Mouse (Mus musculus): ENCODE measurements around the gene Prkag2. TPM values are rescaled to one million over a fixed set of nuclear protein-coding genes. Genes with fewer than 3 reads are reported as not detected.
A peak's percentile ranks its signal among the peaks of the same experiment; 100 is the strongest.

Prkag2 gene
- polyA plus RNA-seq, 1 experiment from 2014 or later = 36.4 TPM

GRCm38 (mm10) chr5:24983539-24983938 lies 116.9 kb downstream of the Prkag2 start:
- no peak overlapping the region for H3K4me3 ChIP-seq (replicated peaks; ENCODE audit: low read depth, low read length)
- WGBS = 12% methylated on average over 3 of the region's 3 CpGs
- no peaks in the 10 kb centered on the region for H3K36me3 ChIP-seq (ENCODE audit: insufficient read depth, low read length)
- H3K27me3 ChIP-seq (ENCODE audit: insufficient read depth, low read length) = no peaks in the 10 kb centered on the region
- DNase-seq (ENCODE audit: low spot score) = peak; percentile 45
- H3K4me2 ChIP-seq (ENCODE audit: low read length) = no peak overlapping the region
- ATAC-seq (replicated peaks; ENCODE audit: low FRiP score, low read depth) = peak; percentile 42; the same call in 1 of the 2 replicates
- H3K4me1 ChIP-seq (replicated peaks; ENCODE audit: insufficient read depth, low read length) = peaks cover 18% of the 10 kb centered on the region
- H3K9ac ChIP-seq (ENCODE audit: low read depth, low read length) = no peak overlapping the region
- no peak overlapping the region for H3K27ac ChIP-seq
- no peaks in the 10 kb centered on the region for H3K9me3 ChIP-seq (replicated peaks; ENCODE audit: low read length)
- peak; percentile 84 for TF ChIP-seq CTCF (IDR thresholded peaks at IDR 0.05; ENCODE audit: low read depth)

GRCm38 (mm10) chr5:24982258-24982657 lies 118.2 kb downstream of the Prkag2 start:
- DNase-seq (ENCODE audit: low spot score) = no peak
- Histone ChIP-seq H3K4me1 (replicated peaks; ENCODE audit: insufficient read depth, low read length) (peaks cover 18% of the 10 kb centered on the region), H3K27ac (no peak overlapping the region), H3K9ac (ENCODE audit: low read depth, low read length) (no peak overlapping the region), H3K4me2 (ENCODE audit: low read length) (no peak overlapping the region), H3K36me3 (ENCODE audit: insufficient read depth, low read length) (no peaks in the 10 kb centered on the region), H3K27me3 (ENCODE audit: insufficient read depth, low read length) (no peaks in the 10 kb centered on the region), H3K4me3 (replicated peaks; ENCODE audit: low read depth, low read length) (no peak overlapping the region), H3K9me3 (replicated peaks; ENCODE audit: low read length) (no peaks in the 10 kb centered on the region)
- no peak for TF ChIP-seq CTCF (IDR thresholded peaks at IDR 0.05; ENCODE audit: low read depth)
- ATAC-seq (replicated peaks; ENCODE audit: low FRiP score, low read depth) = no peak
- WGBS = 65% methylated on average over 3 of the region's 3 CpGs

- no peaks in the 10 kb centered on the region for H3K9me3 ChIP-seq (replicated peaks; ENCODE audit: low read length)
- ATAC-seq (replicated peaks; ENCODE audit: low FRiP score, low read depth) (no peak), DNase-seq (ENCODE audit: low spot score) (no peak)
- no peak overlapping the region for H3K4me3 ChIP-seq (replicated peaks; ENCODE audit: low read depth, low read length)
- no peaks in the 10 kb centered on the region for H3K36me3 ChIP-seq (ENCODE audit: insufficient read depth, low read length)
- 66% methylated on average over 6 of the region's 6 CpGs for WGBS
- H3K4me1 ChIP-seq (replicated peaks; ENCODE audit: insufficient read depth, low read length) = peaks cover 18% of the 10 kb centered on the region
- TF ChIP-seq CTCF (IDR thresholded peaks at IDR 0.05; ENCODE audit: low read depth) = no peak
- H3K27ac ChIP-seq = no peak overlapping the region
- no peak overlapping the region for H3K9ac ChIP-seq (ENCODE audit: low read depth, low read length)
- no peak overlapping the region for H3K4me2 ChIP-seq (ENCODE audit: low read length)
- no peaks in the 10 kb centered on the region for H3K27me3 ChIP-seq (ENCODE audit: insufficient read depth, low read length)
These were observed 118.7 kb downstream of the Prkag2 start for GRCm38 (mm10) chr5:24981765-24982164.

GRCm38 (mm10) chr5:24979968-24980345 lies 120.5 kb downstream of the Prkag2 start:
- 62% methylated on average over 10 of the region's 10 CpGs for WGBS
- no peak for TF ChIP-seq CTCF (IDR thresholded peaks at IDR 0.05; ENCODE audit: low read depth)
- ATAC-seq (replicated peaks; ENCODE audit: low FRiP score, low read depth) (no peak), DNase-seq (ENCODE audit: low spot score) (no peak)
- Histone ChIP-seq H3K27me3 (ENCODE audit: insufficient read depth, low read length) (no peaks in the 10 kb centered on the region), H3K27ac (no peak overlapping the region; the same call in 1 of the 2 replicates), H3K4me2 (ENCODE audit: low read length) (no peak overlapping the region), H3K9ac (ENCODE audit: low read depth, low read length) (no peak overlapping the region), H3K4me1 (replicated peaks; ENCODE audit: insufficient read depth, low read length) (peaks cover 23% of the 10 kb centered on the region), H3K36me3 (ENCODE audit: insufficient read depth, low read length) (no peaks in the 10 kb centered on the region), H3K4me3 (replicated peaks; ENCODE audit: low read depth, low read length) (no peak overlapping the region), H3K9me3 (replicated peaks; ENCODE audit: low read length) (no peaks in the 10 kb centered on the region)

- no peak for TF ChIP-seq CTCF (IDR thresholded peaks at IDR 0.05; ENCODE audit: low read depth)
- no peaks in the 10 kb centered on the region for H3K36me3 ChIP-seq (ENCODE audit: insufficient read depth, low read length)
- no peak overlapping the region for H3K4me2 ChIP-seq (ENCODE audit: low read length)
- peaks cover 23% of the 10 kb centered on the region for H3K4me1 ChIP-seq (replicated peaks; ENCODE audit: insufficient read depth, low read length)
- no peak overlapping the region for H3K9ac ChIP-seq (ENCODE audit: low read depth, low read length)
- H3K27me3 ChIP-seq (ENCODE audit: insufficient read depth, low read length) = no peaks in the 10 kb centered on the region
- peak overlapping the region; percentile 61 for H3K27ac ChIP-seq
- H3K9me3 ChIP-seq (replicated peaks; ENCODE audit: low read length) = no peaks in the 10 kb centered on the region
- H3K4me3 ChIP-seq (replicated peaks; ENCODE audit: low read depth, low read length) = no peak overlapping the region
- no peak for ATAC-seq (replicated peaks; ENCODE audit: low FRiP score, low read depth)
- no peak for DNase-seq (ENCODE audit: low spot score)
- WGBS = 46% methylated on average over 4 of the region's 4 CpGs
These were observed 121.0 kb downstream of the Prkag2 start for GRCm38 (mm10) chr5:24979312-24979967.

- no peak for DNase-seq (ENCODE audit: low spot score)
- H3K9me3 ChIP-seq (replicated peaks; ENCODE audit: low read length) = no peaks in the 10 kb centered on the region
- no peak overlapping the region for H3K27ac ChIP-seq
- no peaks in the 10 kb centered on the region for H3K36me3 ChIP-seq (ENCODE audit: insufficient read depth, low read length)
- no peaks in the 10 kb centered on the region for H3K27me3 ChIP-seq (ENCODE audit: insufficient read depth, low read length)
- H3K4me2 ChIP-seq (ENCODE audit: low read length) = no peak overlapping the region
- no peak for TF ChIP-seq CTCF (IDR thresholded peaks at IDR 0.05; ENCODE audit: low read depth)
- no peak for ATAC-seq (replicated peaks; ENCODE audit: low FRiP score, low read depth)
- no peak overlapping the region for H3K9ac ChIP-seq (ENCODE audit: low read depth, low read length)
- WGBS = 66% methylated on average over 3 of the region's 3 CpGs
- peaks cover 26% of the 10 kb centered on the region for H3K4me1 ChIP-seq (replicated peaks; ENCODE audit: insufficient read depth, low read length)
- no peak overlapping the region for H3K4me3 ChIP-seq (replicated peaks; ENCODE audit: low read depth, low read length)
These were observed 123.5 kb downstream of the Prkag2 start for GRCm38 (mm10) chr5:24976907-24977306.

GRCm38 (mm10) chr5:24976236-24976635 lies 124.2 kb downstream of the Prkag2 start:
- no peak overlapping the region for H3K9ac ChIP-seq (ENCODE audit: low read depth, low read length)
- ATAC-seq (replicated peaks; ENCODE audit: low FRiP score, low read depth) (no peak), DNase-seq (ENCODE audit: low spot score) (no peak)
- H3K4me3 ChIP-seq (replicated peaks; ENCODE audit: low read depth, low read length) = no peak overlapping the region
- no peaks in the 10 kb centered on the region for H3K9me3 ChIP-seq (replicated peaks; ENCODE audit: low read length)
- no peak overlapping the region for H3K27ac ChIP-seq
- H3K4me1 ChIP-seq (replicated peaks; ENCODE audit: insufficient read depth, low read length) = peaks cover 22% of the 10 kb centered on the region
- H3K4me2 ChIP-seq (ENCODE audit: low read length) = no peak overlapping the region
- H3K36me3 ChIP-seq (ENCODE audit: insufficient read depth, low read length) = no peaks in the 10 kb centered on the region
- TF ChIP-seq CTCF (IDR thresholded peaks at IDR 0.05; ENCODE audit: low read depth) = no peak
- no peaks in the 10 kb centered on the region for H3K27me3 ChIP-seq (ENCODE audit: insufficient read depth, low read length)
- WGBS = 57% methylated on average over 12 of the region's 12 CpGs
